Mouse (Mus musculus) neural tube, embryonic 15.5 days (tissue): Measurements from ENCODE around the gene Slit3. TPM values are rescaled to one million over a fixed set of nuclear protein-coding genes. Genes with fewer than 3 reads are reported as not detected.

ENCODE experiments used
- ATAC-seq: fragments of 200-750 bp; cut with Nextera tagmentation; 2 replicates; pipeline ENCODE4 v1.8.0; 2017; ENCODE audit warnings: mild to moderate bottlenecking, moderate TSS enrichment, moderate library complexity; ENCODE audit not compliant: low FRiP score
- H3K27ac ChIP-seq: fragments of 300-500 bp; sonication (generic); replicated peaks from 2 replicates; pipeline ENCODE4 v1.5.1; 2015; ENCODE audit warnings: mild to moderate bottlenecking, inconsistent platforms
- H3K27me3 ChIP-seq: fragments of 300-500 bp; sonication (generic); replicated peaks from 2 replicates; pipeline ENCODE4 v1.6.1; 2015; ENCODE audit warnings: inconsistent platforms
- H3K36me3 ChIP-seq: fragments of 300-500 bp; sonication (generic); 2 replicates; pipeline ENCODE4 v1.6.1; 2015; ENCODE audit warnings: inconsistent platforms
- H3K4me1 ChIP-seq: fragments of 300-500 bp; sonication (generic); 2 replicates; pipeline ENCODE4 v1.6.1; 2015; ENCODE audit warnings: inconsistent platforms
- H3K4me2 ChIP-seq: fragments of 300-500 bp; sonication (generic); 2 replicates; pipeline ENCODE4 v1.6.1; 2015; ENCODE audit warnings: inconsistent platforms, mild to moderate bottlenecking, moderate library complexity
- H3K4me3 ChIP-seq: fragments of 300-500 bp; sonication (generic); replicated peaks from 2 replicates; pipeline ENCODE4 v1.5.1; 2015; ENCODE audit warnings: mild to moderate bottlenecking, inconsistent platforms
- H3K9ac ChIP-seq: fragments of 300-500 bp; sonication (generic); replicated peaks from 2 replicates; pipeline ENCODE4 v1.6.1; 2015; ENCODE audit warnings: mild to moderate bottlenecking, inconsistent platforms
- H3K9me3 ChIP-seq: fragments of 300-500 bp; sonication (generic); replicated peaks from 2 replicates; pipeline ENCODE4 v1.6.1; 2016; ENCODE audit warnings: inconsistent platforms
- WGBS: fragments of 180-500 bp; shearing (Covaris S2); methylation state at CpG from one replicate; pipeline ENCODE4 v1.1.7; 2015; ENCODE audit warnings: mixed read lengths; 5-methylcytosine and 5-hydroxymethylcytosine counted together
- polyA plus RNA-seq: library from polyadenylated mRNA; unstranded; fragments of >200 nt; fragmentation: Nextera tagmentation; extraction: Ambion mirVana; gene quantifications from 2 replicates; pipeline ENCODE4 v1.2.1, GENCODE M21; 2015

Gene Slit3
- polyA plus RNA-seq, 1 experiment from 2014 or later = 26.2 TPM

- Histone ChIP-seq H3K4me2 (no peak overlapping the region), H3K36me3 (no peaks in the 10 kb centered on the region), H3K4me3 (no peak overlapping the region), H3K9me3 (no peaks in the 10 kb centered on the region), H3K27me3 (peaks cover 50% of the 10 kb centered on the region), H3K27ac (no peak overlapping the region), H3K9ac (no peak overlapping the region), H3K4me1 (peaks cover 51% of the 10 kb centered on the region)
- WGBS = 42% methylated on average over 16 of the region's 16 CpGs
- peak; percentile 58 for ATAC-seq
These were observed 157.2 kb downstream of the Slit3 start for GRCm38 (mm10) chr11:35278128-35278769.

GRCm38 (mm10) chr11:35280826-35281225, 159.8 kb downstream of the Slit3 start:
- Histone ChIP-seq H3K9me3 (no peaks in the 10 kb centered on the region), H3K4me1 (peaks cover 52% of the 10 kb centered on the region), H3K4me2 (no peak overlapping the region), H3K27me3 (peaks cover 45% of the 10 kb centered on the region), H3K36me3 (no peaks in the 10 kb centered on the region), H3K4me3 (no peak overlapping the region), H3K9ac (no peak overlapping the region), H3K27ac (no peak overlapping the region)
- WGBS = 72% methylated on average over 6 of the region's 6 CpGs
- no peak for ATAC-seq

DNA sequence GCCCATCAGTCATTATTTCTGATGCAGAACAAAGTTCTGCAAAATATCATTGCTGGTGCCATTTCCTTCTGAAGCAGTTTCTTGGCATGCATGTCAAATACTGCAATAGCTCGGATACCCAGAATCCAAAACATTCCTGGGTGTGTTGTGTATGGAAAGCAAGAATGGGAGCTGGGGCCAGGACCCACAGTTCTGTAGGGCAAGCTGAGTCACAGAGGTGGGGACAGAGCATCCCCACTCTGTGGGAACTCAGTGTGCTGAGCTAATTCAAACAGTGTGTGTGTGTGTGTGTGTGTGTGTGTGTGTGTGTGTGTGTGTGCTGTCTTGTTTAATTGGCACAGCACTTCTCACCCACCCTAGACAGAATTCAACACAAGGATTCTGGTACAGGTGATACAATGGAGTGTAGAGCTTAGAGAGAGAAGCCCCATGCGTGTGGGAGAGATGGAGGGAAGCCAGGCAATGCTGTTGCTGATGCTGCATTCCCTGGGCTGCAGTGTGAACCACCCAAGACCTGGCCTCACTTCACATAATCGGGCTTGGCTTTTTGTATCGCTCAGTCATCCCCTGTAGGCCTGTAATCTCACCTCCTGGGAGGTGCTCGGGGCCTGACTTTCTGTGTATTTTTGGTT, 161.1 kb downstream of the Slit3 start:
- no peaks in the 10 kb centered on the region for H3K9me3 ChIP-seq
- peaks cover 49% of the 10 kb centered on the region for H3K4me1 ChIP-seq
- ATAC-seq = no peak
- H3K27me3 ChIP-seq = peaks cover 32% of the 10 kb centered on the region
- H3K9ac ChIP-seq = no peak overlapping the region
- no peaks in the 10 kb centered on the region for H3K36me3 ChIP-seq
- no peak overlapping the region for H3K27ac ChIP-seq
- 79% methylated on average over 5 of the region's 5 CpGs for WGBS
- no peak overlapping the region for H3K4me2 ChIP-seq
- H3K4me3 ChIP-seq = no peak overlapping the region

GRCm38 (mm10) chr11:35282825-35283571, 162.0 kb downstream of the Slit3 start:
- Histone ChIP-seq H3K27ac (no peak overlapping the region), H3K4me1 (peaks cover 46% of the 10 kb centered on the region), H3K4me2 (no peak overlapping the region; the same call in 1 of the 2 replicates), H3K9me3 (no peaks in the 10 kb centered on the region), H3K36me3 (no peaks in the 10 kb centered on the region), H3K4me3 (no peak overlapping the region), H3K9ac (no peak overlapping the region), H3K27me3 (peaks cover 25% of the 10 kb centered on the region)
- 24% methylated on average over 12 of the region's 12 CpGs for WGBS
- no peak; the same call in 1 of the 2 replicates for ATAC-seq

DNA sequence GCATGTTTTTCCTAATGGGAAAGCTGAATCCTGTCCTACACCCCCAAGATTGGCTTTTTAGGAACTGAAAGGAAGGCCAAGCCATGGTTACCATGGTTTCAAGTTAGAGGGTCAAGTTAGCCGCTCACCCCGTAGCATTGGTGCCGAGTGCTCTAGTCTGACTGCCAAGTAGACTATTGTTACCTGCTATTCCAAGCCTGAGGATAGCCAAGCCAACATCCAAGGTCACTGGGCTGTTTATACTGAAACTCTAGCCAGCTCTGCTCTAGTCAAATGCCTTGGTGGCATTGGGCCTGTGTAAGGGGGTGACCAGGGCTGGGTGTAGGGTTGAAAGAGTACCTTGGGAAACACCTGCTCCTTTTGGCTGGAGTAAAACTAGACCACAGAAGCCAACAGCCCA, 162.7 kb downstream of the Slit3 start:
- H3K4me3 ChIP-seq = no peak overlapping the region
- no peak for ATAC-seq
- peaks cover 30% of the 10 kb centered on the region for H3K27me3 ChIP-seq
- 29% methylated on average over 3 of the region's 3 CpGs for WGBS
- no peak overlapping the region for H3K9ac ChIP-seq
- H3K36me3 ChIP-seq = no peaks in the 10 kb centered on the region
- no peaks in the 10 kb centered on the region for H3K9me3 ChIP-seq
- H3K4me2 ChIP-seq = no peak overlapping the region
- peaks cover 39% of the 10 kb centered on the region for H3K4me1 ChIP-seq
- H3K27ac ChIP-seq = no peak overlapping the region

DNA sequence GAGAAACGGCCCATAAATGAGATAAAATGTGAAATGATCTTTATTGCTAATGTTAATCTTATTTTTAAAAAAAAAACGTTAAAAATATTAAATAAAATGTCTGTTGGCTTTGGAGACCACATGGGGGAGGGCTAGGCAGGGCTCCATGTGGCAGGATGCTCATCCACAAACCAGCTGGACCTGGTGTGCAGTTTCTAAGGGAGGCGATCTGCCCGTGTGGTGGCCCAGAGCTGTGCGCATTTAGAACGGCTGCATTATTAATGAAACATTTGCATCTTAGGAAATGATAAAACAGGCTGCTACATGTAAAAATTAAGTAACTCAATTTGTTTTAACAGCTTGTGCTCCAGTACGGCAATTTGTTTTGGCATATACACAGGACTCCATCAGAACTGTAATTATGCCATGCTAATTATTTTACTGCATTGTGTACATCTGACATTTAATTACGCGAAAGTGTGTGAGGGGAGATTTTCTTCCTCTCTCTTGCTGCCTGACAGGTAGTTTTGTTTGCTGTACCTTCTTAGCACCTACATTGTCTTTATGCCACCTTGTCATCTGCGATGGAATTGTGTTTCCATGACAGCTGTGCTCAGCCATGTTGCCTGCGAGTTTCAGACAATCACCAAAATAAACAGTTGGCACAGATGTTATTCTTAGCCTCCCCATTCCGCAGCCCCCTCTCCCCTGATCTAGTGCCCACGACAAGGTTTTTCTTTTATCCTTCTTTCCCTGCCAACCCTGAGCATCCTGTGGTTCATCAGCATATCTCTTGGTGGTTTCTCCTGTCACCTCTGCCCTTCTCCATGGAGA, 165.8 kb downstream of the Slit3 start:
- no peaks in the 10 kb centered on the region for H3K9me3 ChIP-seq
- no peak overlapping the region for H3K27ac ChIP-seq
- 44% methylated on average over 13 of the region's 13 CpGs for WGBS
- no peak overlapping the region for H3K4me3 ChIP-seq
- no peak overlapping the region for H3K4me2 ChIP-seq
- ATAC-seq = no peak
- no peak overlapping the region for H3K9ac ChIP-seq
- H3K36me3 ChIP-seq = no peaks in the 10 kb centered on the region
- H3K4me1 ChIP-seq = peaks cover 22% of the 10 kb centered on the region
- peaks cover 28% of the 10 kb centered on the region for H3K27me3 ChIP-seq

GRCm38 (mm10) chr11:35288056-35288455, 167.0 kb downstream of the Slit3 start:
- no peak for ATAC-seq
- Histone ChIP-seq H3K27ac (no peak overlapping the region), H3K4me1 (peaks cover 18% of the 10 kb centered on the region), H3K9me3 (no peaks in the 10 kb centered on the region), H3K27me3 (peaks cover 26% of the 10 kb centered on the region), H3K9ac (no peak overlapping the region), H3K4me2 (no peak overlapping the region), H3K4me3 (no peak overlapping the region), H3K36me3 (no peaks in the 10 kb centered on the region)
- WGBS = 96% methylated on average over 7 of the region's 7 CpGs

DNA sequence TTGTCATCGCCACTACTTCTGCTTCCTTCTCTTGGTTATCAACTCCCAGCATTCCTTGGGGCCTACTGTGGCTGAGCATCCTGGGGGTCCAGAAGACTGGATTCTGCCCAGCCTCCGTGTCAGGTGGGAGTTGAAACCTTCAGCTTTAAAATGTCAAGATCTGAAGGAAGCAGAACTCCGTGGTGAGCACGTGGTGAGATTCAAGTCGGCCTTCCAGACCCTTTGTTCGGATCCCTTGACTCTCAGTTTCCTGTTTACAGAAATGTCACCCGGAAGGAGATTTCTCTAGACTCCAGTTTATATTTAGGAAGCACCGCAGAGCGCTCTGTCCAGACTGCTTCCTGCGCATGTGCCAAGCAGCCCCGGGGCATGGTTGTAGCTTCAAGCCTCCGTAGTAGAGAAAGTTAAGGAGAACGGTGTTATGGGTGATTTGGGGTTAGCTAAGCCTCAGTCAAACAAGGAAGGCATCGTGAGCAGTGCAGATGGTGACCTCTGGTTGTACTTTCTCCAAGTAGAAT, 167.8 kb downstream of the Slit3 start:
- no peak for ATAC-seq
- Histone ChIP-seq H3K4me1 (peaks cover 10% of the 10 kb centered on the region), H3K27me3 (peaks cover 30% of the 10 kb centered on the region), H3K9ac (no peak overlapping the region), H3K27ac (no peak overlapping the region), H3K4me2 (no peak overlapping the region), H3K4me3 (no peak overlapping the region), H3K9me3 (no peaks in the 10 kb centered on the region), H3K36me3 (no peaks in the 10 kb centered on the region)
- WGBS = 85% methylated on average over 14 of the region's 14 CpGs

DNA sequence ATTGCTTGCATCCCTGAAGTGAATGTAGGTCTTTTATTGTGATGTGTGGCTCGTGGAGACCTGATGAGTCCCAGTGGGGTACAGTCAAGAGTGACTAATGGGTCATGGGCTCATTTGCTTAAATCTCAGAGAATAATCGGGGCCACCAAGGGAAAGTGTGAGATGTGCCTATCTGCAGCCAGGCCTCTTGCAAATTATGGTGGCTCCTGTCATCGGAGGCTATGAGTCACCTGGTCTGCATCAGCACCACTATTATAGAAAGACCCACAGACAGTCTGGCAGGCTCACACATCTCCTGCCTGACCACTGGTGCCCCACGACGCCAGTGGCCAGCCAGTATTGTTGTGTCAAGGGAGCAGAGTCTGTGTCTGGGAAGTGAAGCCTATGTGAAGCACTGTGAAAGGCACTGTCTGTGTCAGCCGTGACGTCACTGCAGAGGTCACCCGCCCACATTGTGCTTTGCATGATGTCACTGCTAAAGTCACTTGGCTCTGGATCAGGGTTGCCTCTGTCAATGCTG, 171.3 kb downstream of the Slit3 start:
- Histone ChIP-seq H3K36me3 (no peaks in the 10 kb centered on the region), H3K4me3 (no peak overlapping the region), H3K4me1 (peaks cover 13% of the 10 kb centered on the region), H3K9me3 (no peaks in the 10 kb centered on the region), H3K27ac (no peak overlapping the region), H3K4me2 (no peak overlapping the region), H3K27me3 (peaks cover 34% of the 10 kb centered on the region), H3K9ac (no peak overlapping the region)
- 0 out of 2 replicates have a peak, but pooled peaks have one; percentile 29 for ATAC-seq
- 64% methylated on average over 8 of the region's 8 CpGs for WGBS

DNA sequence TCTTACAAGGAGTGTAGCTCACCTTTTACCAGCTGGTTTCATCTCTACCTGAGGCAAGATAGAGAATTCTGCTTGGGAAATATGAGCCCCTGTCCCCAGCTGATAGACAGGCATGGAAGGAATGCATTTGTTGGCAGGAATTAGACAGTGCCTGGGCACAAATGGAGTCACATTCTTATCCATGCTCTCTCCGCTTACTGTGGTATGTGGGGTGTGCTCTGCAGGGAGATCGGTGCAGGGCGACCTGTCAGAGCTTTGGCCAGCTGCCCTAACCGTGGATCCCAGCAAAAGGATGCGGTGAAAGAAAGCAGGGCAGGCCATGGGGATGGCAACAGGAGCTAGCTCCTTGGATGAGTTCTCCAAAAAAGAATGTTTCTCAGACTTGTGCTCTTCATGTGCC, 172.2 kb downstream of the Slit3 start:
- no peak overlapping the region for H3K27ac ChIP-seq
- H3K9ac ChIP-seq = no peak overlapping the region
- H3K9me3 ChIP-seq = no peaks in the 10 kb centered on the region
- H3K4me1 ChIP-seq = peaks cover 13% of the 10 kb centered on the region
- WGBS = 77% methylated on average over 5 of the region's 5 CpGs
- no peak for ATAC-seq
- H3K36me3 ChIP-seq = no peaks in the 10 kb centered on the region
- H3K4me2 ChIP-seq = no peak overlapping the region
- no peak overlapping the region for H3K4me3 ChIP-seq
- H3K27me3 ChIP-seq = peaks cover 41% of the 10 kb centered on the region

- ATAC-seq = no peak
- H3K4me1 ChIP-seq = peaks cover 13% of the 10 kb centered on the region
- no peak overlapping the region for H3K9ac ChIP-seq
- no peak overlapping the region for H3K27ac ChIP-seq
- no peaks in the 10 kb centered on the region for H3K9me3 ChIP-seq
- WGBS = 27% methylated on average over 7 of the region's 7 CpGs
- peaks cover 38% of the 10 kb centered on the region for H3K27me3 ChIP-seq
- no peak overlapping the region for H3K4me3 ChIP-seq
- no peak overlapping the region for H3K4me2 ChIP-seq
- H3K36me3 ChIP-seq = no peaks in the 10 kb centered on the region
These were observed 173.6 kb downstream of the Slit3 start for GRCm38 (mm10) chr11:35294670-35295069.
